Mouse (Mus musculus) liver, postnatal 0 days (tissue): Measurements from ENCODE around the gene Hspg2. TPM values are rescaled to one million over a fixed set of nuclear protein-coding genes. Genes with fewer than 3 reads are reported as not detected.

ENCODE experiments used
- ATAC-seq: fragments of 200-750 bp; cut with Nextera tagmentation; 2 replicates; pipeline ENCODE4 v1.8.0; 2017; ENCODE audit warnings: mild to moderate bottlenecking, moderate library complexity
- DNase-seq: peaks from one replicate; pipeline ENCODE4 v3.0.0-alpha.2; 2016
- H3K27ac ChIP-seq: fragments of 300-500 bp; sonication (generic); 2 replicates; pipeline ENCODE4 v1.5.1; 2014; ENCODE audit warnings: antibody characterized with exemption, moderate library complexity, mild to moderate bottlenecking, low read depth
- H3K27me3 ChIP-seq: fragments of 300-500 bp; sonication (generic); 2 replicates; pipeline ENCODE4 v1.6.1; 2014; ENCODE audit warnings: low read length, control low read depth, mixed read lengths; ENCODE audit not compliant: insufficient read depth
- H3K36me3 ChIP-seq: fragments of 300-500 bp; sonication (generic); replicated peaks from 2 replicates; pipeline ENCODE4 v1.6.1; 2014; ENCODE audit warnings: mild to moderate bottlenecking, control low read depth, low read length, moderate library complexity, mixed read lengths; ENCODE audit not compliant: insufficient read depth
- H3K4me1 ChIP-seq: fragments of 300-500 bp; sonication (generic); 2 replicates; pipeline ENCODE4 v1.6.1; 2014; ENCODE audit warnings: antibody characterized with exemption, mild to moderate bottlenecking, control low read depth; ENCODE audit not compliant: insufficient read depth
- H3K4me2 ChIP-seq: fragments of 300-500 bp; sonication (generic); 2 replicates; pipeline ENCODE4 v1.6.1; 2014; ENCODE audit warnings: low read depth, mild to moderate bottlenecking, low read length, moderate library complexity, mixed read lengths
- H3K4me3 ChIP-seq: fragments of 300-500 bp; sonication (generic); 2 replicates; pipeline ENCODE4 v1.5.1; 2014; ENCODE audit warnings: low read depth, low read length
- H3K9ac ChIP-seq: fragments of 300-500 bp; sonication (generic); replicated peaks from 2 replicates; pipeline ENCODE4 v1.6.1; 2014; ENCODE audit warnings: mild to moderate bottlenecking, moderate library complexity
- H3K9me3 ChIP-seq: fragments of 300-500 bp; sonication (generic); 2 replicates; pipeline ENCODE4 v1.6.1; 2016; ENCODE audit warnings: mild to moderate bottlenecking, control low read depth, low read length, mixed read lengths
- CTCF ChIP-seq: sonication (generic); IDR thresholded peaks from 2 replicates; pipeline ENCODE4 v1.5.1; 2016; ENCODE audit warnings: antibody characterized with exemption, low read depth
- EP300 ChIP-seq: IDR thresholded peaks from 2 replicates; pipeline ENCODE4 v1.6.1; 2016; ENCODE audit warnings: antibody characterized with exemption, low read depth, mild to moderate bottlenecking
- WGBS: fragments of 180-500 bp; shearing (Covaris S2); extraction: QIAGEN DNeasy Blood & Tissue Kit; methylation state at CpG from one replicate; pipeline ENCODE4 v1.1.7; 2014; ENCODE audit not compliant: insufficient replicate concordance; 5-methylcytosine and 5-hydroxymethylcytosine counted together
- polyA plus RNA-seq: library from polyadenylated mRNA; unstranded; fragments of >200 nt; fragmentation: Nextera tagmentation; extraction: Ambion mirVana; gene quantifications from 2 replicates; pipeline ENCODE4 v1.2.1, GENCODE M21; 2015

The Hspg2 gene
- polyA plus RNA-seq, 1 experiment from 2014 or later = 5.1 TPM

DNA sequence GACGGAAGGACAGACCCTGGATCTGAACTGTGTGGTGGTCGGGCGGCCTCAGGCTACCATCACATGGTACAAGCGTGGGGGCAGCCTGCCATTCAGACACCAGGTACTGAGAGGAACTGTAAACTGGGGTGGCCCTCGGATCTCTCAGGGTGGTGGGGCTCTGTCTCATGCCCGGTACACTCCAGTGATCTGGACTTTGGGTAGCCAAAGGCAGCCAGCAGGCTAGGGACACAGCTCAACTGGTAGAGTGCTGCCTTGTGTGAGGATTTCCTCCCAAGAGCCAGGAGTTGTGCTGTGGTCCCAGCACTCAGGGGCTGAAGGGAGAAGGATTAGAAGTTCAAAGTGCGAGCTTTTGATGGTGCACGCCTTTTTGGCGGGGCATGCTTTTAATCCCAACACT, 77.0 kb downstream of the Hspg2 start:
- Histone ChIP-seq H3K4me1 (0 out of 2 replicates have a peak, but pooled peaks cover 2% of the 10 kb centered on the region), H3K9me3 (no peaks in the 10 kb centered on the region), H3K36me3 (peaks cover 19% of the 10 kb centered on the region; the same call in 1 of the 2 replicates), H3K9ac (no peak overlapping the region), H3K27ac (no peak overlapping the region), H3K27me3 (no peaks in the 10 kb centered on the region), H3K4me3 (no peak overlapping the region), H3K4me2 (no peak overlapping the region)
- no peak for ATAC-seq
- no peak for DNase-seq
- 73% methylated on average over 9 of the region's 9 CpGs for WGBS
- no peak for TF ChIP-seq EP300
- TF ChIP-seq CTCF = no peak

DNA sequence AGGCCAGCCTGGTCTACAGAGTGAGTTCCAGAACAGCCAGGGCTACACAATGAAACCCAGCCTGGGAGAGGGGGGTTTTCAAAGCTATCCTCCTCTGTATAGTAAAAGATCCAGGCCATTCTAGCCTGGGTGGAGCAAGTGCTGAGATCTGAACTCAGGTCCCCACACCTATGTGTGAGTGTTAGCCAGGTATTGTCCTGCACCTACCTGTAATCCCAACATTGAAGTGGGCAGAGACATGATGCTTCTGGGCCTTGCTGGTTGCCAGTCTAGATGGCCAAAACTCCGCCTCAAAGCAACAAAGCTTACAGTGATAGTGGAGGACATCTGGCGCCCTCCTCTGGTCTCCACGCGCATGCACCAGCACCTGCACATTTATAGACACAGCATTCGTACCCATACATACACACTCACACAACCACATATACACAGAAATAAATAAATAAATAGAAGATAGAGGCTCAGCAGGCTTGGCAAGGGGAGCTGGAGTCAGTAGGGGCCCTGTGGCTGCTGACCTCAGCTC, 77.5 kb downstream of the Hspg2 start:
- DNase-seq (peak; percentile 68), ATAC-seq (no peak)
- Histone ChIP-seq H3K27ac (no peak overlapping the region), H3K9ac (no peak overlapping the region), H3K4me2 (no peak overlapping the region), H3K4me1 (no peaks in the 10 kb centered on the region), H3K4me3 (no peak overlapping the region), H3K36me3 (peaks cover 19% of the 10 kb centered on the region; the same call in 1 of the 2 replicates), H3K9me3 (no peaks in the 10 kb centered on the region), H3K27me3 (no peaks in the 10 kb centered on the region)
- TF ChIP-seq CTCF = peak; percentile 78
- no peak for TF ChIP-seq EP300
- WGBS = 68% methylated on average over 5 of the region's 5 CpGs

- peaks cover 12% of the 10 kb centered on the region for H3K36me3 ChIP-seq
- H3K4me3 ChIP-seq = no peak overlapping the region
- H3K9me3 ChIP-seq = no peaks in the 10 kb centered on the region
- no peak overlapping the region for H3K27ac ChIP-seq
- WGBS = 82% methylated on average over 17 of the region's 17 CpGs
- ATAC-seq (no peak), DNase-seq (no peak)
- TF ChIP-seq EP300 (no peak), CTCF (no peak)
- H3K4me2 ChIP-seq = no peak overlapping the region
- no peak overlapping the region for H3K9ac ChIP-seq
- H3K4me1 ChIP-seq = no peaks in the 10 kb centered on the region
- H3K27me3 ChIP-seq = no peaks in the 10 kb centered on the region
Observed at GRCm38 (mm10) chr4:137553466-137553865, 84.9 kb downstream of the Hspg2 start.

DNA sequence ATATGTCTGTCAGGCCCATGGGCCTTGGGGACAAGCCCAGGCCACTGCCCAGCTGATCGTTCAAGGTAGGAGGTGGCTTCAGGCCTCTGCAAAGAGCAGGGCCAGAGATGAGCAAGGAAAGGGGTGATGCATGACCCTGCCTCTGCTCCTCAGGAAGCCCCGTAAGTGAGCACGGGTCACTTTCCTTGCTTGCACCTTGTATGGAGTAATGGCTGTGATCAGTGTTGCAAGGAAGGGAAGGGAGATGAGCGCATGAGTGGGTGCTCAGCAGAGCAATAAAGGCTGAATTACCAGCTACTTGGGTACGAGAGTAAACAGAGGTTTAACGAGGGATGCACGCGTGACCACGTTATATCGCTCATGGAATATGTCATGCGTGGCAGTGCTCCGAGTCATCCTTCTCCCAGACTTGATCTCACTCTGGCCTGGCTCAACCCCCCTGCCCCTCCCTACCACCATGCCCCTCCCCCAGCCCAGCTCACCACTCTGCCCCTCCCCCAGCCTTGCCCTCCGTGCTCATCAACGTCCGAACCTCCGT, 88.2 kb downstream of the Hspg2 start:
- H3K4me3 ChIP-seq = no peak overlapping the region
- H3K9ac ChIP-seq = no peak overlapping the region
- no peaks in the 10 kb centered on the region for H3K9me3 ChIP-seq
- no peak for TF ChIP-seq CTCF
- TF ChIP-seq EP300 = no peak
- no peak overlapping the region for H3K27ac ChIP-seq
- H3K27me3 ChIP-seq = no peaks in the 10 kb centered on the region
- H3K36me3 ChIP-seq = peaks cover 21% of the 10 kb centered on the region
- no peaks in the 10 kb centered on the region for H3K4me1 ChIP-seq
- H3K4me2 ChIP-seq = no peak overlapping the region
- 72% methylated on average over 16 of the region's 16 CpGs for WGBS
- ATAC-seq (no peak), DNase-seq (no peak)

- Histone ChIP-seq H3K4me1 (no peaks in the 10 kb centered on the region), H3K4me3 (no peak overlapping the region), H3K36me3 (peaks cover under 1% of the 10 kb centered on the region; the same call in 1 of the 2 replicates), H3K4me2 (no peak overlapping the region), H3K27me3 (no peaks in the 10 kb centered on the region), H3K9ac (no peak overlapping the region), H3K9me3 (no peaks in the 10 kb centered on the region), H3K27ac (no peak overlapping the region)
- 81% methylated on average over 9 of the region's 9 CpGs for WGBS
- no peak for ATAC-seq
- no peak for DNase-seq
- TF ChIP-seq CTCF = no peak
- no peak for TF ChIP-seq EP300
Observed at GRCm38 (mm10) chr4:137569873-137570272, 101.3 kb downstream of the Hspg2 start.

DNA sequence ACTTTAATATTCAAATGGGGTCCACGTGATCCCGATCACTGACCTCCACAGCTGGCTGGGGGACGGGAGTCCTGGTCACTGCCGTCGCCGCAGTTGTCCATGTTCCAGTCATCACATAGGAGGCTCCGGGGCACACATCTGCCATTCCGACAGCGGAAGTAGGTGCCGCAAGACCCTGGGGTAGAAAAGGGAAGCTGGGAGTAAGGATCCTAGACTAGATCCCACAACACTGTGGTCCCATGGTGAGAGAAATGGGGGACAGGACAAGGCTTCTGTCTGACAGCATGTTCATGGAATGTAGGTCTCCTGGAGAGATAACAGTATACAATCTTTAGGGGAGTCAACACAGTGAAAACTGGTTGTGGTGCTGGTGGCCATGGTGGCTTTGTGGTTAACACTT, 105.9 kb downstream of the Hspg2 start, which contains the start of gene Ldlrad2:
Ldlrad2 (minus strand) TSS at position 101 of the 400 bp plus-strand sequence.
- DNase-seq (no peak), ATAC-seq (no peak)
- H3K9me3 ChIP-seq = no peaks in the 10 kb centered on the region
- TF ChIP-seq EP300 (no peak), CTCF (no peak)
- no peak within 1 kb of the TSS for H3K4me3 ChIP-seq
- H3K27ac ChIP-seq = no peak within 1 kb of the TSS
- no peaks in the 10 kb centered on the region for H3K4me1 ChIP-seq
- no peaks in the 10 kb centered on the region for H3K36me3 ChIP-seq
- H3K27me3 ChIP-seq = peaks cover 8% of the 10 kb centered on the region; the same call in 1 of the 2 replicates
- no peak within 1 kb of the TSS for H3K9ac ChIP-seq
- WGBS = 79% methylated on average over 10 of the region's 10 CpGs
- H3K4me2 ChIP-seq = no peak within 1 kb of the TSS

DNA sequence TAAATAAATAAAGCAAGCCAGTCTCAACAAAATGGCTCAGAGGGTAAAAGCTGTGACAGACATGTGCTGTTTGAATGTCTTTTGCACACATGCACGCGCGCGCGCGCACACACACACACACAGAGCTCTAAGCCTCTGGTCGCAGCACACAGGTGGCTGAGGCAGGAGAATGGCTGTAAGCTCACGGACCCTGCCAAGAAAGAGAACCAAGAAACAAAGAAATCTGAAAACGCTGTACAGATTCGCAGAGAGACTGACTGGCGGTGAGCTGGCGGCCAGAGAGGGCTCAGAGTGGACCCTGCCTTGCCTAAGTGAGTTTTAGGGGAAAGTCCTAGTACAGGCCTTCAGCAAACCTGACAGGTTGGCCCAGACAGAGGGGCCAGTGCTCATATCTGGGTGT, 108.9 kb downstream of the Hspg2 start:
- WGBS = 87% methylated on average over 12 of the region's 12 CpGs

More for the DNA sequence above, 108.9 kb downstream of the Hspg2 start:
- ATAC-seq = no peak
- Histone ChIP-seq H3K36me3 (no peaks in the 10 kb centered on the region), H3K4me3 (no peak overlapping the region), H3K27me3 (peaks cover 8% of the 10 kb centered on the region; the same call in 1 of the 2 replicates), H3K27ac (no peak overlapping the region), H3K4me2 (no peak overlapping the region), H3K9ac (no peak overlapping the region), H3K4me1 (no peaks in the 10 kb centered on the region), H3K9me3 (no peaks in the 10 kb centered on the region)
- DNase-seq = no peak
- TF ChIP-seq CTCF = no peak
- TF ChIP-seq EP300 = no peak
